Mouse (Mus musculus) midbrain, postnatal 0 days (tissue): ENCODE data around the gene Hopx. TPM values are rescaled to one million over a fixed set of nuclear protein-coding genes. Genes with fewer than 3 reads are reported as not detected.

Experiments used
- ATAC-seq: fragments of 200-750 bp; cut with Nextera tagmentation; 2 replicates; pipeline ENCODE4 v1.8.0; 2017; ENCODE audit warnings: moderate number of reproducible peaks, mild to moderate bottlenecking, moderate TSS enrichment, moderate library complexity; ENCODE audit not compliant: low FRiP score
- DNase-seq: peaks from one replicate; pipeline ENCODE4 v3.0.0-alpha.2; 2015; ENCODE audit warnings: low spot score
- H3K27ac ChIP-seq: fragments of 300-500 bp; sonication (generic); 2 replicates; pipeline ENCODE4 v1.5.1; 2014; ENCODE audit warnings: low read depth, mild to moderate bottlenecking, low read length, mixed read lengths
- H3K27me3 ChIP-seq: fragments of 300-500 bp; sonication (generic); 2 replicates; pipeline ENCODE4 v1.6.1; 2014; ENCODE audit warnings: low read length, control low read depth, mixed read lengths; ENCODE audit not compliant: insufficient read depth
- H3K36me3 ChIP-seq: fragments of 300-500 bp; sonication (generic); 2 replicates; pipeline ENCODE4 v1.6.1; 2014; ENCODE audit warnings: low read length, control low read depth, mixed read lengths; ENCODE audit not compliant: insufficient read depth
- H3K4me1 ChIP-seq: fragments of 300-500 bp; sonication (generic); 2 replicates; pipeline ENCODE4 v1.6.1; 2014; ENCODE audit warnings: mild to moderate bottlenecking, control low read depth, antibody characterized with exemption, low read length, mixed read lengths; ENCODE audit not compliant: insufficient read depth
- H3K4me2 ChIP-seq: fragments of 300-500 bp; sonication (generic); 2 replicates; pipeline ENCODE4 v1.6.1; 2014; ENCODE audit warnings: low read depth, mild to moderate bottlenecking, low read length, mixed read lengths; ENCODE audit not compliant: poor library complexity, severe bottlenecking
- H3K4me3 ChIP-seq: fragments of 300-500 bp; sonication (generic); 2 replicates; pipeline ENCODE4 v1.5.1; 2014; ENCODE audit warnings: low read depth, mild to moderate bottlenecking, low read length, moderate library complexity
- H3K9ac ChIP-seq: fragments of 300-500 bp; sonication (generic); replicated peaks from 2 replicates; pipeline ENCODE4 v1.6.1; 2014; ENCODE audit warnings: mild to moderate bottlenecking, low read length, moderate library complexity, mixed read lengths; ENCODE audit not compliant: poor library complexity, severe bottlenecking
- H3K9me3 ChIP-seq: fragments of 300-500 bp; sonication (generic); 2 replicates; pipeline ENCODE4 v1.6.1; 2016; ENCODE audit warnings: low read length, control low read depth
- CTCF ChIP-seq: IDR thresholded peaks from 2 replicates; pipeline ENCODE4 v1.5.1; 2016; ENCODE audit warnings: antibody characterized with exemption, mild to moderate bottlenecking
- WGBS: fragments of 180-500 bp; shearing (Covaris S2); extraction: QIAGEN DNeasy Blood & Tissue Kit; methylation state at CpG from one replicate; pipeline ENCODE4 v1.1.7; 2014; 5-methylcytosine and 5-hydroxymethylcytosine counted together
- polyA plus RNA-seq: library from polyadenylated mRNA; unstranded; fragments of >200 nt; fragmentation: Nextera tagmentation; extraction: Ambion mirVana; gene quantifications from 2 replicates; pipeline ENCODE4 v1.2.1, GENCODE M21; 2015
- total RNA-seq: library from RNA; depleted of rRNA; stranded (reverse); fragments of >200 nt; gene quantifications from 2 replicates; pipeline ENCODE4 v1.2.3, GENCODE M21; 2014

Hopx gene
- total and polyA plus RNA-seq, 2 experiments from 2014 or later: 1.8 to 20.8 TPM

- ATAC-seq (no peak), DNase-seq (no peak)
- 97% methylated on average over 12 of the region's 12 CpGs for WGBS
- no peaks in the 10 kb centered on the region for H3K4me1 ChIP-seq
- no peak overlapping the region for H3K4me2 ChIP-seq
- no peak for TF ChIP-seq CTCF
- no peak overlapping the region for H3K4me3 ChIP-seq
- no peaks in the 10 kb centered on the region for H3K27me3 ChIP-seq
- no peaks in the 10 kb centered on the region for H3K9me3 ChIP-seq
- H3K27ac ChIP-seq: no peak overlapping the region
- H3K9ac ChIP-seq: no peak overlapping the region
- no peaks in the 10 kb centered on the region for H3K36me3 ChIP-seq
These were observed 40.6 kb upstream of the Hopx start for GRCm38 (mm10) chr5:77155526-77155925.

- ATAC-seq: no peak
- no peak for DNase-seq
- Histone ChIP-seq H3K4me1 (no peaks in the 10 kb centered on the region), H3K27ac (no peak overlapping the region), H3K9ac (no peak overlapping the region), H3K4me3 (no peak overlapping the region), H3K9me3 (no peaks in the 10 kb centered on the region), H3K4me2 (no peak overlapping the region), H3K27me3 (no peaks in the 10 kb centered on the region), H3K36me3 (no peaks in the 10 kb centered on the region)
- no peak for TF ChIP-seq CTCF
- WGBS: 85% methylated on average over 5 of the region's 5 CpGs
These were observed 39.9 kb upstream of the Hopx start for GRCm38 (mm10) chr5:77154812-77155211.

GRCm38 (mm10) chr5:77151738-77152137, 36.8 kb upstream of the Hopx start:
- no peaks in the 10 kb centered on the region for H3K27me3 ChIP-seq
- TF ChIP-seq CTCF: no peak
- DNase-seq (no peak), ATAC-seq (no peak)
- no peak overlapping the region for H3K4me2 ChIP-seq
- no peak overlapping the region for H3K27ac ChIP-seq
- H3K36me3 ChIP-seq: no peaks in the 10 kb centered on the region
- H3K9me3 ChIP-seq: no peaks in the 10 kb centered on the region
- no peaks in the 10 kb centered on the region for H3K4me1 ChIP-seq
- no peak overlapping the region for H3K4me3 ChIP-seq
- H3K9ac ChIP-seq: no peak overlapping the region
- 90% methylated on average over 3 of the region's 3 CpGs for WGBS

- no peaks in the 10 kb centered on the region for H3K9me3 ChIP-seq
- no peaks in the 10 kb centered on the region for H3K27me3 ChIP-seq
- ATAC-seq: no peak
These were observed 36.2 kb upstream of the Hopx start for GRCm38 (mm10) chr5:77151075-77151474.

GRCm38 (mm10) chr5:77148021-77148621, 33.2 kb upstream of the Hopx start:
- Histone ChIP-seq H3K27me3 (no peaks in the 10 kb centered on the region), H3K27ac (no peak overlapping the region), H3K36me3 (no peaks in the 10 kb centered on the region), H3K4me2 (no peak overlapping the region), H3K4me1 (no peaks in the 10 kb centered on the region), H3K9ac (no peak overlapping the region), H3K4me3 (no peak overlapping the region), H3K9me3 (no peaks in the 10 kb centered on the region)
- ATAC-seq: no peak
- no peak for TF ChIP-seq CTCF
- 82% methylated on average over 6 of the region's 6 CpGs for WGBS
- DNase-seq: no peak

More at GRCm38 (mm10) chr5:77151075-77151474, 36.2 kb upstream of the Hopx start:
- no peak for TF ChIP-seq CTCF
- no peak overlapping the region for H3K4me3 ChIP-seq
- no peaks in the 10 kb centered on the region for H3K36me3 ChIP-seq
- no peaks in the 10 kb centered on the region for H3K4me1 ChIP-seq
- H3K4me2 ChIP-seq: no peak overlapping the region
- H3K9ac ChIP-seq: no peak overlapping the region
- 90% methylated on average over 7 of the region's 7 CpGs for WGBS
- no peak overlapping the region for H3K27ac ChIP-seq
- DNase-seq: no peak

- no peak for TF ChIP-seq CTCF
- Histone ChIP-seq H3K9ac (no peak overlapping the region), H3K27me3 (no peaks in the 10 kb centered on the region), H3K36me3 (no peaks in the 10 kb centered on the region), H3K4me3 (no peak overlapping the region), H3K4me2 (no peak overlapping the region), H3K9me3 (no peaks in the 10 kb centered on the region), H3K4me1 (no peaks in the 10 kb centered on the region), H3K27ac (no peak overlapping the region)
- no peak for DNase-seq
- 44% methylated on average over 4 of the region's 4 CpGs for WGBS
- ATAC-seq: no peak
These were observed 31.7 kb upstream of the Hopx start for GRCm38 (mm10) chr5:77146459-77147170.
